Mouse (Mus musculus) liver, embryonic 11.5 days (tissue): ENCODE results near the gene Lgr4. TPM values are rescaled to one million over a fixed set of nuclear protein-coding genes. Genes with fewer than 3 reads are reported as not detected.

Experiments
- ATAC-seq: fragments of 200-750 bp; cut with Nextera tagmentation; replicated peaks from 2 replicates; pipeline ENCODE4 v1.8.0; 2017; ENCODE audit warnings: moderate number of reproducible peaks, mild to moderate bottlenecking, moderate TSS enrichment, moderate library complexity; ENCODE audit not compliant: low FRiP score
- DNase-seq: peaks from one replicate; pipeline ENCODE4 v3.0.0-alpha.2; 2017; ENCODE audit warnings: low spot score
- H3K27ac ChIP-seq: fragments of 300-500 bp; sonication (generic); 2 replicates; pipeline ENCODE4 v1.5.1; 2014; ENCODE audit warnings: mild to moderate bottlenecking, low read depth, low read length, control low read depth
- H3K27me3 ChIP-seq: fragments of 300-500 bp; sonication (generic); replicated peaks from 2 replicates; pipeline ENCODE4 v1.6.1; 2014; ENCODE audit warnings: low read length, mixed read lengths; ENCODE audit not compliant: control insufficient read depth, insufficient read depth
- H3K36me3 ChIP-seq: fragments of 300-500 bp; sonication (generic); 2 replicates; pipeline ENCODE4 v1.6.1; 2014; ENCODE audit warnings: mild to moderate bottlenecking, low read length, moderate library complexity, mixed read lengths; ENCODE audit not compliant: control insufficient read depth, insufficient read depth
- H3K4me1 ChIP-seq: fragments of 300-500 bp; sonication (generic); replicated peaks from 2 replicates; pipeline ENCODE4 v1.6.1; 2014; ENCODE audit warnings: low read length, mixed read lengths; ENCODE audit not compliant: control insufficient read depth, insufficient read depth
- H3K4me2 ChIP-seq: fragments of 300-500 bp; sonication (generic); 2 replicates; pipeline ENCODE4 v1.6.1; 2014; ENCODE audit warnings: mild to moderate bottlenecking, control low read depth, moderate library complexity
- H3K4me3 ChIP-seq: fragments of 300-500 bp; sonication (generic); 2 replicates; pipeline ENCODE4 v1.5.1; 2014; ENCODE audit warnings: low read depth, low read length, control low read depth
- H3K9ac ChIP-seq: fragments of 300-500 bp; sonication (generic); 2 replicates; pipeline ENCODE4 v1.6.1; 2014; ENCODE audit warnings: low read depth, low read length, control low read depth
- H3K9me3 ChIP-seq: fragments of 300-500 bp; sonication (generic); 2 replicates; pipeline ENCODE4 v1.6.1; 2016; ENCODE audit warnings: low read length, inconsistent platforms, mixed read lengths; ENCODE audit not compliant: control insufficient read depth
- WGBS: fragments of 180-500 bp; shearing (Covaris S2); extraction: QIAGEN DNeasy Blood & Tissue Kit; methylation state at CpG from one replicate; pipeline ENCODE4 v1.1.7; 2014; 5-methylcytosine and 5-hydroxymethylcytosine counted together
- polyA plus RNA-seq: library from polyadenylated mRNA; unstranded; fragments of >200 nt; fragmentation: Nextera tagmentation; extraction: Ambion mirVana; gene quantifications from 2 replicates; pipeline ENCODE4 v1.2.1, GENCODE M21; 2014

Gene Lgr4
- polyA plus RNA-seq, 1 experiment from 2014 or later: 10.0 TPM

DNA sequence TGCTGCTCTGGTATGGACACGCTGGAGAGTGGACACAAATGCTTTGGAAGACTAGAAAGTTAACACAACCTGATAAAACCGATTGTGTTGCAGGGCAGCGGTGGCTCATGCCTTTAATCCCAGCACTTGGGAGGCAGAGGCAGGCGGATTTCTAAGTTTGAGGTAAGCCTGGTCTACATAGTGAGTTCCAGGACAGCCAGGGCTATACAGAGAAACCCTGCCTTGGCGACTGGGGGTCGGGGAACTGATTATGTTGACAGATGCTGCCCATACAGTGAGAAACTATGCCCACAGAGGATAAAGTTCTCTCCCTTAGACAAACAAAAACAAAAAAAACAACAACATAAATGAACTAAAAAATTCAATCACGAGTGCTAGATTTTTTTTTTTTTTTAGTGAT is 99.6 kb downstream of the Lgr4 start:
- peak overlapping the region; percentile 90 for H3K4me2 ChIP-seq
- H3K9me3 ChIP-seq: no peaks in the 10 kb centered on the region
- H3K27me3 ChIP-seq: no peaks in the 10 kb centered on the region
- ATAC-seq: 0 out of 2 replicates have a peak, but pooled peaks have one; percentile 9
- peaks cover 9% of the 10 kb centered on the region; the same call in 1 of the 2 replicates for H3K36me3 ChIP-seq
- peak overlapping the region; percentile 91; the same call in 1 of the 2 replicates for H3K9ac ChIP-seq
- H3K4me1 ChIP-seq: peaks cover 10% of the 10 kb centered on the region
- DNase-seq: no peak
- H3K4me3 ChIP-seq: peak overlapping the region; percentile 76
- 39% methylated on average over 7 of the region's 7 CpGs for WGBS
- H3K27ac ChIP-seq: no peak overlapping the region

DNA sequence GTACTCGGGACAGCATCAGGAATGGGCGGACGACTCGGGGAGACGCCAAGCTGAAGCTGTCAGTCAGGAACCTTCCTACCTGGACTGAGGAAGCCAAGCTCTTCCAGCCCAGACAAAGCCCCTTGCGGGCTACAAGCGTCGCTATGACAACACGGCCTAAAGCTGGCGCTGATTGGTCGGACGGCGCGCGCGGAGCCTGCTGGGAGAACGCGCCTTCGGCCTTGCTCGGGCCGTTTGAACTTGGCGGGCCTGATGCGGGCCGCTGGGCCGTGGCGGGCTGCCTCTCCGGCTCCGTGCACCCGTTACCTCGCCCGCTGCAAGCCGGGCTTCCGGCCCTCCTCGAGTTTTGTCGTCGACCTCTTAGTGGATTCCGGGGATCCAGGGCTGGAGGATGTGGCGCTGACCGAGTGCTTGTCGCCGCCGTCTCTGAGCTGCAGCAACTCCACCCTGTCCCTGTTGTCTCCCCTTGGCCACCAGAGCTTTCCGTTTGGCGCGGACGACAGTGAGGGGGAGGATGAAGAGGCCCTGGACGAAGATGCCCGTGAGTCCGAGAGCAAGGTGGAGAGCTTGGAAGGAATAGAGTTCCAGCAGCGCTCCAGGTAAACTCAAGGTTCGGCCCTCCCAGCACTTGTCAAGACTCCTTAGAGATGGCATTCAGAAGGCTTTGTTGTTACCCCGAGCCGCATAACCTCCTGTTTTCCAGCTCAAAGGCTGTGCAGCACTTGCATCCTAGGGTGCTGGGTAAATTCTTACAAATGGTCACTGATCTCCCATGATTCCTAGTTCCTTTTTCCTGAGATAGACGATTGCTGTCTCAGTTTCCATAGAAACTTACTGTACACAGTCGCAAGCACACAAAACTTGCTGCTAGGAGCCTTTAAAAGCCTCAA is 100.4 kb downstream of the Lgr4 start, which contains the start of gene Ccdc34:
Gene Ccdc34 (plus strand): TSS at position 202 of the 890 bp plus-strand sequence.
- Histone ChIP-seq H3K9ac (peak within 1 kb of the TSS; percentile 91), H3K4me2 (peak within 1 kb of the TSS; percentile 90), H3K4me1 (peaks cover 10% of the 10 kb centered on the region), H3K36me3 (peaks cover 9% of the 10 kb centered on the region; the same call in 1 of the 2 replicates), H3K9me3 (no peaks in the 10 kb centered on the region), H3K4me3 (peak within 1 kb of the TSS; percentile 76), H3K27me3 (no peaks in the 10 kb centered on the region), H3K27ac (peak within 1 kb of the TSS; percentile 75)
- under 1% methylated on average over 55 of the region's 55 CpGs for WGBS
- DNase-seq (peak; percentile 85), ATAC-seq (peak; percentile 98)

DNA sequence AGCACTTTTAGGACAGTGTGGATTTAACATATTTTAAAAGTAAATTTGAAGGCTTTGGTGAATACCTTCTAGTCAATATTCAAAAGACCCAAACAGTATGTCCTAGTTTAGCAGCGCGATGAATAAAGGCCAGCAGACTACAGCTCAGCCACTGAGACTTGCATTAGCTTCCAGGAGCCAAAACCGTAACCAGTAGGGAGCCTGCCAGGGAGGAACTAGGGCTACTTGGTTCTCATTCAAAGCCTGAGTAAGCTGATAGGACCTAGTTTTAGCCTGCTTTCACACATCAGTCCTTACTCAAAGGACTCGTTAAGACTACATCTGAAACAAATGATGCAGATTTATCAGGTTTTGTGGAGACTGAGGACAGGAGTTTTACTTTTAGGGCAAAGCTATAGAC is 102.2 kb downstream of the Lgr4 start:
- H3K36me3 ChIP-seq: peaks cover 13% of the 10 kb centered on the region
- no peak for DNase-seq
- H3K4me3 ChIP-seq: no peak overlapping the region
- no peaks in the 10 kb centered on the region for H3K27me3 ChIP-seq
- H3K4me1 ChIP-seq: peaks cover 10% of the 10 kb centered on the region
- no peak overlapping the region for H3K9ac ChIP-seq
- peak overlapping the region; percentile 6; the same call in 1 of the 2 replicates for H3K4me2 ChIP-seq
- no peak for ATAC-seq
- WGBS: 92% methylated on average over 4 of the region's 4 CpGs
- H3K9me3 ChIP-seq: no peaks in the 10 kb centered on the region
- H3K27ac ChIP-seq: no peak overlapping the region

DNA sequence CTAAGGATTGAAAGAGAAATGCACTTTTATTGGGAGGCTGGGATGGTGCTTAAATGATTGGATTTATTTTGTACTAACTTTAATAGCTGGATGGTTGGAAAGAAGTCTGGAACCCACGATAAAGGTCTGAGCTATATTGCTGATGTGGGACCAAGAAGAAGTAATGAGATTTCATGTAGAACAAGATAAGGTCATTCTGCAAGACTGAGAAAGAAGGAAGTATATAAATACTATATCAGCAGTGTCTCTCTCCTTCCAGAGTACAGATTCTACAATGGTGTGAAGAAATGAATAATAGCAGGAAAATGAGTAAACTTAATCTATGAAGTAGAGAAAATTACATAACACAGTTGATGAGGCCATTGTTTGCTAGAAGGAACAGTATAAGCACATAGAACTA is 103.0 kb downstream of the Lgr4 start:
- Histone ChIP-seq H3K9ac (no peak overlapping the region), H3K4me1 (peaks cover 10% of the 10 kb centered on the region), H3K4me3 (no peak overlapping the region), H3K27ac (no peak overlapping the region), H3K9me3 (no peaks in the 10 kb centered on the region), H3K4me2 (no peak overlapping the region), H3K27me3 (no peaks in the 10 kb centered on the region), H3K36me3 (peaks cover 13% of the 10 kb centered on the region)
- DNase-seq (no peak), ATAC-seq (no peak)
- WGBS: 83% methylated on average over 1 of the region's 1 CpGs

DNA sequence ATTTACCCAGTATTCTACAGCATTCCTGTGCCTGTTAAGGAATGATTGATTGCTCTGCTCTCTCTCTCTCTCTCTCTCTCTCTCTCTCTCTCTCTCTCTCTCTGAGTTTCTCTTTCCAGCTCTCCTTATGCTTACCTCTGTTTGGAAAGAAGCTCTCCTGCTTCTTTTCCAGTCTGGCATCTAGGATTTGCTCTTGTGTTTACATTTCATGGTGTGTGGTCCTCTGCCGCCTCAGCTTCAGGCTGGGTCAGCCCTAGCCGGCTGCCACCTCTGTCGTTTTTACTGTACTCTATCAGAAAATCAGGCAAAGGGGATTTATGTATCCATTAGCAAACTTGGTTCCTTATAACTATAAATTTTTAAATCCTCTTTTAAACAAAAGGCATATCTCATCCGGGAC is 118.8 kb downstream of the Lgr4 start:
- H3K9ac ChIP-seq: no peak overlapping the region
- H3K27me3 ChIP-seq: no peaks in the 10 kb centered on the region
- no peak for DNase-seq
- H3K4me1 ChIP-seq: 0 out of 2 replicates have a peak, but pooled peaks cover 6% of the 10 kb centered on the region
- 33% methylated on average over 4 of the region's 4 CpGs for WGBS
- peaks cover 2% of the 10 kb centered on the region; the same call in 1 of the 2 replicates for H3K36me3 ChIP-seq
- ATAC-seq: peak; percentile 26; the same call in 1 of the 2 replicates
- H3K4me2 ChIP-seq: no peak overlapping the region
- no peak overlapping the region for H3K27ac ChIP-seq
- H3K4me3 ChIP-seq: no peak overlapping the region
- H3K9me3 ChIP-seq: no peaks in the 10 kb centered on the region

DNA sequence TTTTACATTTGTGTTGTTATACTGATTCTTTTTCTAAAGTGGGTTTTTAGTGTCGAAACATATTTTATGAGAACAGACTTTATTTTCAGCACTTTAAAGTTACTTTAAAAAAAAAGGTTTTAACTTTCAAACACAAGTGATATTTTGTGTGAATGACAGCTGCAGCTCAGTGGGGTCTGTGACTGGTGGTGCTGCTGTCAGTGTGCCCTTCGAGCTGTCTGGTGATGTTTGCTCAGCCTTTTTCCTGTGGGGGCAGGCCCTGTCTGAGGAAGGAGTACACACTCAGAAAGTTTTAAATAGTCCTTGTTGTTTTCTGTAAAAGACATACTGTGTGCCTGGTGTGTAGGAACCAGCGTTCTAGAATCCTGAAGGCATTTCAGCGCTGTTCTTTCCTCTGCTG is 119.2 kb downstream of the Lgr4 start:
- H3K9ac ChIP-seq: no peak overlapping the region
- peak overlapping the region; percentile 11; the same call in 1 of the 2 replicates for H3K27ac ChIP-seq
- H3K36me3 ChIP-seq: peaks cover 2% of the 10 kb centered on the region; the same call in 1 of the 2 replicates
- H3K4me2 ChIP-seq: no peak overlapping the region
- H3K9me3 ChIP-seq: no peaks in the 10 kb centered on the region
- WGBS: 61% methylated on average over 4 of the region's 4 CpGs
- H3K27me3 ChIP-seq: no peaks in the 10 kb centered on the region
- no peak for DNase-seq
- 0 out of 2 replicates have a peak, but pooled peaks cover 6% of the 10 kb centered on the region for H3K4me1 ChIP-seq
- no peak overlapping the region for H3K4me3 ChIP-seq
- no peak; the same call in 1 of the 2 replicates for ATAC-seq

DNA sequence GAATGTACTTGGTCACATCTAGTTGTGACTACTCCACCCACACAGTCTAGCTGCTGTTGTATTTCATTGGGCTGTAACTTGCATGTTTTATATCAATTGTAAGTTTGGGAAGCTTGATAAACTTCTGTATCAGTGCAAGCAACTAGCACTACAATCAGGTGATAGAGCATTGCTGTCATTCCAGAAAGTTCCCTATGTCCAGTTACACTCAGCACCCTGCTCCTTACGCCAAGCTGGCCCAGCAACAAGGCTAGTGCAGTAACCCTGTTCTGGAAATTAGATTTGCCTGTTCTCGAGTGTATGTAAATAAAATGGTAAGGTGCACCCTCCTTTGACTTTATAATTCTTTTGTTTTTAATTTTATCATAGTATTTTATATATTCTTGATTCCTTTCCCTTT is 119.8 kb downstream of the Lgr4 start:
- WGBS: 82% methylated on average over 2 of the region's 2 CpGs
- Histone ChIP-seq H3K36me3 (peaks cover 2% of the 10 kb centered on the region; the same call in 1 of the 2 replicates), H3K4me3 (no peak overlapping the region), H3K4me2 (no peak overlapping the region), H3K9me3 (no peaks in the 10 kb centered on the region), H3K27ac (peak overlapping the region; percentile 11; the same call in 1 of the 2 replicates), H3K27me3 (no peaks in the 10 kb centered on the region), H3K4me1 (0 out of 2 replicates have a peak, but pooled peaks cover 6% of the 10 kb centered on the region), H3K9ac (no peak overlapping the region)
- ATAC-seq (no peak; the same call in 1 of the 2 replicates), DNase-seq (no peak)

DNA sequence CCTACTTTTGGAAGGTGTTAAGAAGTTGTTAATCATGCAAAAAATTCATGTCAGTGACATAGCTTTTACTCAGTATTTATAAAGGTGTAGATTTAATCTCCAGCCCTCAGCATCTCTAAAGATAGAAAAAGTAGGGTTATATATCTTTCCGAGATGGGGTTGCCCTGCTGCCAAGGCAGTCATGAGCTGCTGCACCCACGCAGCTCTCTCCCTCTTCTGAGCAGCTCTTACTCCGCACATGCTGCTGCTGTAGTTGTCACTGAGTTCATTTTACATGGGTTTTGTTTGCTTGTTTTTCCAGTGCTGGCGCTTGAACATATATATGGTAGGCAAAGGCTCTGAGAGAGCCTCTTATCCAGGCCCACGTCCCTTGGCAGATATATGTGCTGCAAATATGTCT is 120.9 kb downstream of the Lgr4 start:
- Histone ChIP-seq H3K9me3 (no peaks in the 10 kb centered on the region), H3K4me1 (0 out of 2 replicates have a peak, but pooled peaks cover 6% of the 10 kb centered on the region), H3K27me3 (no peaks in the 10 kb centered on the region), H3K27ac (no peak overlapping the region), H3K4me3 (no peak overlapping the region), H3K4me2 (no peak overlapping the region), H3K36me3 (0 out of 2 replicates have a peak, but pooled peaks cover under 1% of the 10 kb centered on the region), H3K9ac (no peak overlapping the region)
- DNase-seq (no peak), ATAC-seq (no peak)
- whole genome bisulfite sequencing: 83% methylated on average over 5 of the region's 5 CpGs
